ENCODE assay signal across 9 mouse cellular contexts in genomic region chr3:149190856-149191576, GRCm38 (mm10).
DNase-seq lines count a peak whose midpoint lies in the region; ATAC-seq and TF ChIP-seq lines count a peak whose summit lies in the region.
"Had no signal": no experiment of that assay in that cellular context is flagged by ENCODE, and none has a peak within 500 bp of the region (broad histone marks: within the 10 kb centered on the region; RNA-seq: fewer than 3 reads in every experiment).

No protein-coding gene starts in this region.

- DNase-seq in hindbrain, embryonic 11.5 days (ENCODE audit: low spot score): peak; percentile 10
- no peak for DNase-seq in hindbrain, embryonic 10.5 days (ENCODE audit: low spot score)
- no peak for DNase-seq in CH12.LX (ENCODE audit: extremely low read depth)
- peak; percentile 86 for DNase-seq in brain, embryonic 14.5 days (ENCODE audit: low read depth)
- no peak for DNase-seq in lung, postnatal 14 days
- DNase-seq in layer of hippocampus, adult 11-12 months (ENCODE audit: low spot score): no peak
- DNase-seq in thymus, postnatal 25 days: no peak

- H3K79me2 ChIP-seq in CH12.LX (replicated peaks; ENCODE audit: control insufficient read depth, extremely low read depth, insufficient read depth, poor library complexity, severe bottlenecking): no peaks in the 10 kb centered on the region

- no peak for TF ChIP-seq CTCF in CH12.LX (conservative IDR thresholded peaks at IDR 0.05 in 1 of 2, IDR thresholded peaks at IDR 0.05 in 1 of 2; ENCODE audit: low read depth in 2 of 2, low read length in 2 of 2)
- TF ChIP-seq CTCF in brain, embryonic 14.5 days (IDR thresholded peaks at IDR 0.05; ENCODE audit: borderline replicate concordance, extremely low read depth, insufficient read depth, insufficient read length): no peak

- no peak for TF ChIP-seq EP300 in CH12.LX (IDR thresholded peaks at IDR 0.05; ENCODE audit: low read length)

- no peak overlapping the region for H3K4me2 ChIP-seq in hindbrain, embryonic 11.5 days (replicated peaks; ENCODE audit: low read depth, low read length)
- 0 out of 2 replicates have a peak overlapping the region, but pooled peaks have one; percentile 16 for H3K4me2 ChIP-seq in CH12.LX (ENCODE audit: insufficient read depth, low read depth, poor library complexity, severe bottlenecking)
- H3K4me2 ChIP-seq in hindbrain, embryonic 13.5 days: peak overlapping the region; percentile 47
- H3K4me2 ChIP-seq: intestine, embryonic 15.5 days had no signal

- H3K9me3 ChIP-seq in hindbrain, embryonic 11.5 days (ENCODE audit: control insufficient read depth, low read length): no peaks in the 10 kb centered on the region
- H3K9me3 ChIP-seq in hindbrain, embryonic 10.5 days: no peaks in the 10 kb centered on the region
- H3K9me3 ChIP-seq in CH12.LX (replicated peaks; ENCODE audit: low read length): no peaks in the 10 kb centered on the region
- no peaks in the 10 kb centered on the region for H3K9me3 ChIP-seq in hindbrain, embryonic 13.5 days
- H3K9me3 ChIP-seq: intestine, embryonic 15.5 days had no signal

- no peak overlapping the region for H3K4me3 ChIP-seq in hindbrain, embryonic 11.5 days (ENCODE audit: low read depth, low read length)
- H3K4me3 ChIP-seq in hindbrain, embryonic 10.5 days: no peak overlapping the region
- H3K4me3 ChIP-seq in CH12.LX (replicated peaks in 1 of 3; ENCODE audit: low read depth in 2 of 3, low read length in 2 of 3, poor library complexity in 1 of 3): no peak overlapping the region
- H3K4me3 ChIP-seq in hindbrain, embryonic 13.5 days: peak overlapping the region; percentile 21
- H3K4me3 ChIP-seq: intestine, embryonic 15.5 days had no signal

- no peak overlapping the region for H3K9ac ChIP-seq in hindbrain, embryonic 11.5 days (ENCODE audit: low read depth, low read length)
- H3K9ac ChIP-seq in CH12.LX (ENCODE audit: insufficient read depth, low read depth): no peak overlapping the region
- no peak overlapping the region for H3K9ac ChIP-seq in hindbrain, embryonic 13.5 days
- H3K9ac ChIP-seq: intestine, embryonic 15.5 days had no signal

- no peak for TF ChIP-seq RAD21 in CH12.LX (IDR thresholded peaks at IDR 0.05; ENCODE audit: low read depth, low read length)

- no peaks in the 10 kb centered on the region for H3K27me3 ChIP-seq in hindbrain, embryonic 11.5 days (ENCODE audit: control insufficient read depth, insufficient read depth, low read length)
- H3K27me3 ChIP-seq in hindbrain, embryonic 10.5 days (ENCODE audit: insufficient read depth, poor library complexity, severe bottlenecking): no peaks in the 10 kb centered on the region
- H3K27me3 ChIP-seq in CH12.LX (replicated peaks): no peaks in the 10 kb centered on the region
- no peaks in the 10 kb centered on the region for H3K27me3 ChIP-seq in hindbrain, embryonic 13.5 days
- H3K27me3 ChIP-seq: intestine, embryonic 15.5 days had no signal

- no peak overlapping the region for H3K27ac ChIP-seq in hindbrain, embryonic 11.5 days (ENCODE audit: low read depth, low read length)
- no peak overlapping the region for H3K27ac ChIP-seq in hindbrain, embryonic 10.5 days
- H3K27ac ChIP-seq in CH12.LX (ENCODE audit: insufficient read depth, low read depth): no peak overlapping the region
- H3K27ac ChIP-seq in hindbrain, embryonic 13.5 days: no peak overlapping the region
- H3K27ac ChIP-seq: intestine, embryonic 15.5 days had no signal

- 68% methylated on average over 19 of the region's 19 CpGs for WGBS in hindbrain, embryonic 11.5 days
- WGBS in hindbrain, embryonic 10.5 days: 73% methylated on average over 19 of the region's 19 CpGs
- 44% methylated on average over 19 of the region's 19 CpGs for WGBS in hindbrain, embryonic 13.5 days

- no peaks in the 10 kb centered on the region for H3K36me3 ChIP-seq in hindbrain, embryonic 11.5 days (ENCODE audit: control insufficient read depth, insufficient read depth, low read length)
- no peaks in the 10 kb centered on the region for H3K36me3 ChIP-seq in hindbrain, embryonic 10.5 days
- no peaks in the 10 kb centered on the region for H3K36me3 ChIP-seq in CH12.LX (replicated peaks in 1 of 2; ENCODE audit: control insufficient read depth in 1 of 2, insufficient read depth in 1 of 2, low read length in 1 of 2)
- H3K36me3 ChIP-seq in hindbrain, embryonic 13.5 days: no peaks in the 10 kb centered on the region
- H3K36me3 ChIP-seq: intestine, embryonic 15.5 days had no signal

- in situ Hi-C loops in CH12.LX (cut with MboI; ENCODE audit: low pct_ligation_motif_present, low pct_unique_long_range_greater_than_20kb, low sequenced_read_pairs): no loop called here

- no peaks in the 10 kb centered on the region for H3K4me1 ChIP-seq in hindbrain, embryonic 11.5 days (replicated peaks; ENCODE audit: control insufficient read depth, insufficient read depth, low read length)
- H3K4me1 ChIP-seq in hindbrain, embryonic 10.5 days (replicated peaks): peaks cover 11% of the 10 kb centered on the region; the same call in 1 of the 2 replicates
- H3K4me1 ChIP-seq in CH12.LX (ENCODE audit: control insufficient read depth in 1 of 2, insufficient read depth in 2 of 2): no peaks in the 10 kb centered on the region
- H3K4me1 ChIP-seq in hindbrain, embryonic 13.5 days (replicated peaks): peaks cover 10% of the 10 kb centered on the region

- ATAC-seq in hindbrain, embryonic 11.5 days (ENCODE audit: low FRiP score): no peak
- peak; percentile 52 for ATAC-seq in hindbrain, embryonic 13.5 days (ENCODE audit: low FRiP score)
- ATAC-seq: intestine, embryonic 15.5 days had no signal

- dilution Hi-C loops in CH12.LX (cut with MboI; ENCODE audit: extremely low pct_ligation_motif_present, extremely low pct_unique_long_range_greater_than_20kb, low sequenced_read_pairs): no loop called here

- TF ChIP-seq POLR2A in CH12.LX (IDR thresholded peaks at IDR 0.05; ENCODE audit: low read depth, low read length): no peak
- TF ChIP-seq POLR2A in brain, embryonic 14.5 days (IDR thresholded peaks at IDR 0.05; ENCODE audit: borderline replicate concordance, extremely low read depth, insufficient read depth, insufficient read length, poor library complexity, severe bottlenecking): no peak

TF ChIP-seq in CH12.LX, 34 proteins besides CTCF, POLR2A, EP300 and RAD21:
- TF ChIP-seq BHLHE40 (IDR thresholded peaks at IDR 0.05; ENCODE audit: low read depth, low read length): peak; percentile 25; the same call in 1 of the 2 replicates
- TF ChIP-seq ZMIZ1 (IDR thresholded peaks at IDR 0.05; ENCODE audit: low read depth, low read length): no peak
- no peak for TF ChIP-seq CHD2 (IDR thresholded peaks at IDR 0.05; ENCODE audit: low read length)
- no peak for TF ChIP-seq NRF1 (IDR thresholded peaks at IDR 0.05; ENCODE audit: low read depth, low read length)
- no peak for TF ChIP-seq MXI1 (IDR thresholded peaks at IDR 0.05; ENCODE audit: low read depth, low read length)

Comparison
In these comparisons a context has a peak if more than half of its experiments do, and no peak if none do; other contexts are left out.
1. DNase-seq: peak in hindbrain, embryonic 11.5 days (single experiment) and brain, embryonic 14.5 days (single experiment); none in hindbrain, embryonic 10.5 days (single experiment), CH12.LX (single experiment), lung, postnatal 14 days (single experiment), layer of hippocampus, adult 11-12 months (single experiment) and thymus, postnatal 25 days (single experiment).